Mouse (Mus musculus) liver, postnatal 0 days (tissue): ENCODE results near the gene Gdf7.

ENCODE experiments used
- CTCF ChIP-seq: sonication (generic); IDR thresholded peaks from 2 replicates; pipeline ENCODE4 v1.5.1; 2016; ENCODE audit warnings: antibody characterized with exemption, low read depth
- EP300 ChIP-seq: IDR thresholded peaks from 2 replicates; pipeline ENCODE4 v1.6.1; 2016; ENCODE audit warnings: antibody characterized with exemption, low read depth, mild to moderate bottlenecking

GRCm38 (mm10) chr12:8298361-8299142 lies 3.2 kb downstream of the Gdf7 start:
- TF ChIP-seq CTCF (no peak), EP300 (no peak)
